ENCODE assay signal across 10 mouse cellular contexts in genomic region chr8:3705711-3706110, GRCm38 (mm10). TPM values are rescaled to one million over a fixed set of nuclear protein-coding genes. Genes with fewer than 3 reads are reported as not detected.
DNase-seq lines count a peak whose midpoint lies in the region; ATAC-seq and TF ChIP-seq lines count a peak whose summit lies in the region.
"Had no signal": no experiment of that assay in that cellular context is flagged by ENCODE, and none has a peak within 500 bp of the region (broad histone marks: within the 10 kb centered on the region; RNA-seq: fewer than 3 reads in every experiment).

No protein-coding gene starts in this region.

- TF ChIP-seq CTCF in hindbrain, postnatal 0 days (IDR thresholded peaks at IDR 0.05; ENCODE audit: low read depth), result peak; percentile 43
- no peak for TF ChIP-seq CTCF in thymus, adult 2 months (IDR thresholded peaks at IDR 0.05; ENCODE audit: borderline replicate concordance, control insufficient read depth, extremely low read depth, insufficient read depth, low read length, poor library complexity)
- TF ChIP-seq CTCF in stomach, postnatal 0 days (IDR thresholded peaks at IDR 0.05; ENCODE audit: low read depth), result peak; percentile 63

- no peak overlapping the region for H3K27ac ChIP-seq in hindbrain, postnatal 0 days
- H3K27ac ChIP-seq in hindbrain, embryonic 13.5 days, result no peak overlapping the region
- no peak overlapping the region for H3K27ac ChIP-seq in thymus, adult 2 months (ENCODE audit: control insufficient read depth, insufficient read depth, low read length)
- H3K27ac ChIP-seq in stomach, postnatal 0 days (replicated peaks), result no peak overlapping the region
- H3K27ac ChIP-seq: limb, embryonic 12.5 days had no signal

- ATAC-seq in hindbrain, postnatal 0 days, result no peak
- ATAC-seq in hindbrain, embryonic 13.5 days (ENCODE audit: low FRiP score), result no peak
- peak; percentile 55 for ATAC-seq in common myeloid progenitor, adult 5-6 weeks (replicated peaks; ENCODE audit: low read depth, poor library complexity, severe bottlenecking)
- no peak for ATAC-seq in stomach, postnatal 0 days (ENCODE audit: low FRiP score, low TSS enrichment)

- H3K4me3 ChIP-seq in hindbrain, postnatal 0 days (ENCODE audit: low read length), result no peak overlapping the region
- no peak overlapping the region for H3K4me3 ChIP-seq in hindbrain, embryonic 13.5 days
- H3K4me3 ChIP-seq in thymus, adult 2 months (ENCODE audit: control insufficient read depth, insufficient read depth, low read length), result no peak overlapping the region
- H3K4me3 ChIP-seq in stomach, postnatal 0 days (ENCODE audit: low read depth, low read length), result no peak overlapping the region
- H3K4me3 ChIP-seq: limb, embryonic 12.5 days had no signal

- H3K27me3 ChIP-seq in hindbrain, postnatal 0 days (ENCODE audit: insufficient read depth, low read length), result no peaks in the 10 kb centered on the region
- no peaks in the 10 kb centered on the region for H3K27me3 ChIP-seq in hindbrain, embryonic 13.5 days
- H3K27me3 ChIP-seq in thymus, adult 2 months (ENCODE audit: control insufficient read depth, insufficient read depth, low read length), result no peaks in the 10 kb centered on the region
- H3K27me3 ChIP-seq in stomach, postnatal 0 days (ENCODE audit: control insufficient read depth, insufficient read depth, low read length), result no peaks in the 10 kb centered on the region
- H3K27me3 ChIP-seq: limb, embryonic 12.5 days had no signal

- no peaks in the 10 kb centered on the region for H3K9me3 ChIP-seq in hindbrain, postnatal 0 days (ENCODE audit: low read length)
- no peaks in the 10 kb centered on the region for H3K9me3 ChIP-seq in hindbrain, embryonic 13.5 days
- no peaks in the 10 kb centered on the region for H3K9me3 ChIP-seq in stomach, postnatal 0 days (ENCODE audit: control insufficient read depth, low read length)
- H3K9me3 ChIP-seq: limb, embryonic 12.5 days had no signal

- TF ChIP-seq POLR2A in thymus, adult 2 months (IDR thresholded peaks at IDR 0.05; ENCODE audit: control insufficient read depth, extremely low read depth, insufficient read depth, low read length, poor library complexity), result no peak

- 71% methylated on average over 4 of the region's 4 CpGs for WGBS in hindbrain, postnatal 0 days
- 61% methylated on average over 4 of the region's 4 CpGs for WGBS in hindbrain, embryonic 13.5 days
- 65% methylated on average over 4 of the region's 4 CpGs for WGBS in thymus, adult 2 months
- WGBS in stomach, postnatal 0 days, result 58% methylated on average over 4 of the region's 4 CpGs

- no peak overlapping the region for H3K9ac ChIP-seq in hindbrain, postnatal 0 days (replicated peaks; ENCODE audit: low read length)
- no peak overlapping the region for H3K9ac ChIP-seq in hindbrain, embryonic 13.5 days
- no peak overlapping the region for H3K9ac ChIP-seq in stomach, postnatal 0 days (ENCODE audit: low read length)
- H3K9ac ChIP-seq: limb, embryonic 12.5 days had no signal

- H3K36me3 ChIP-seq in hindbrain, postnatal 0 days (ENCODE audit: insufficient read depth, low read length), result no peaks in the 10 kb centered on the region
- H3K36me3 ChIP-seq in hindbrain, embryonic 13.5 days, result no peaks in the 10 kb centered on the region
- H3K36me3 ChIP-seq in thymus, adult 2 months (ENCODE audit: control insufficient read depth, insufficient read depth, low read length), result no peaks in the 10 kb centered on the region
- no peaks in the 10 kb centered on the region for H3K36me3 ChIP-seq in stomach, postnatal 0 days (ENCODE audit: control insufficient read depth, insufficient read depth, low read length)
- H3K36me3 ChIP-seq: limb, embryonic 12.5 days had no signal

- DNase-seq in hindbrain, postnatal 0 days (ENCODE audit: low spot score), result no peak
- peak; percentile 25 for DNase-seq in thymus, adult 2 months
- DNase-seq in thymus, postnatal 25 days, result no peak
- peak; percentile 29 for DNase-seq in stomach, postnatal 0 days (ENCODE audit: low spot score)
- DNase-seq in heart, adult 9 months (ENCODE audit: low spot score in 2 of 2), result no peak
- DNase-seq: heart, postnatal 36 days had no signal

- TF ChIP-seq EP300 in stomach, postnatal 0 days (optimal IDR thresholded peaks at IDR 0.05), result no peak

- H3K4me2 ChIP-seq in hindbrain, postnatal 0 days (ENCODE audit: low read depth, low read length), result no peak overlapping the region
- no peak overlapping the region for H3K4me2 ChIP-seq in hindbrain, embryonic 13.5 days
- H3K4me2 ChIP-seq in stomach, postnatal 0 days (replicated peaks; ENCODE audit: low read depth), result no peak overlapping the region
- H3K4me2 ChIP-seq: limb, embryonic 12.5 days had no signal

- H3K4me1 ChIP-seq in hindbrain, postnatal 0 days (ENCODE audit: insufficient read depth, low read length), result no peaks in the 10 kb centered on the region
- no peaks in the 10 kb centered on the region for H3K4me1 ChIP-seq in hindbrain, embryonic 13.5 days (replicated peaks)
- peaks cover 6% of the 10 kb centered on the region; the same call in 1 of the 2 replicates for H3K4me1 ChIP-seq in thymus, adult 2 months (replicated peaks; ENCODE audit: control insufficient read depth, insufficient read depth, low read length)
- H3K4me1 ChIP-seq in stomach, postnatal 0 days (replicated peaks; ENCODE audit: control insufficient read depth, insufficient read depth), result no peaks in the 10 kb centered on the region
- H3K4me1 ChIP-seq: limb, embryonic 12.5 days had no signal

RNA-seq across cellular contexts. Expression of gene Fcer2a, which starts 11.7 kb away (rescaled TPM):
- not detected in 2 replicates for total RNA-seq in hindbrain, postnatal 0 days (2014; rRNA removed)
- 0.41 and 0.44 TPM in 2 replicates for polyA plus RNA-seq in hindbrain, postnatal 0 days (2015; fragmentation: Nextera tagmentation; extraction: Ambion mirVana)
- polyA plus RNA-seq in hindbrain, embryonic 13.5 days (2015; fragmentation: Nextera tagmentation; extraction: Ambion mirVana), result 0.36 and 0.51 TPM in 2 replicates
- polyA plus RNA-seq in thymus, adult 2 months (2012; rRNA removed), result 5.8 and 8.0 TPM in 2 replicates
- total RNA-seq in common myeloid progenitor, adult 5-6 weeks (2017), result not detected in 2 replicates
- polyA plus RNA-seq in stomach, postnatal 0 days (2015; fragmentation: Nextera tagmentation; extraction: Ambion mirVana), result 0.44 and 0.47 TPM in 2 replicates
- polyA plus RNA-seq: limb, embryonic 12.5 days; stomach, embryonic 14.5 days had no signal

RNA-seq across cellular contexts. Expression of gene Clec4g, which starts 14.7 kb away (rescaled TPM):
- total RNA-seq in hindbrain, postnatal 0 days (2014; rRNA removed), result not detected in 2 replicates
- not detected in 2 replicates for polyA plus RNA-seq in hindbrain, postnatal 0 days (2015; fragmentation: Nextera tagmentation; extraction: Ambion mirVana)
- polyA plus RNA-seq in hindbrain, embryonic 13.5 days (2015; fragmentation: Nextera tagmentation; extraction: Ambion mirVana), result not detected in 2 replicates
- 0.09 TPM in 1 of 2 replicates, not detected in the other for polyA plus RNA-seq in thymus, adult 2 months (2012; rRNA removed)
- not detected in 2 replicates for total RNA-seq in common myeloid progenitor, adult 5-6 weeks (2017)
- polyA plus RNA-seq in stomach, postnatal 0 days (2015; fragmentation: Nextera tagmentation; extraction: Ambion mirVana), result 0.10 and 0.21 TPM in 2 replicates
- polyA plus RNA-seq: limb, embryonic 12.5 days; stomach, embryonic 14.5 days had no signal

RNA-seq across cellular contexts. Expression of gene Trappc5, which starts 29.6 kb away (rescaled TPM):
- total RNA-seq in hindbrain, postnatal 0 days (2014; rRNA removed), result 53.3 and 64.8 TPM in 2 replicates
- 53.9 and 55.8 TPM in 2 replicates for polyA plus RNA-seq in hindbrain, postnatal 0 days (2015; fragmentation: Nextera tagmentation; extraction: Ambion mirVana)
- polyA plus RNA-seq in hindbrain, embryonic 13.5 days (2015; fragmentation: Nextera tagmentation; extraction: Ambion mirVana), result 53.4 and 57.9 TPM in 2 replicates
- 42.3 and 46.4 TPM in 2 replicates for polyA plus RNA-seq in thymus, adult 2 months (2012; rRNA removed)
- total RNA-seq in common myeloid progenitor, adult 5-6 weeks (2017), result 34.9 and 42.9 TPM in 2 replicates
- polyA plus RNA-seq in stomach, postnatal 0 days (2015; fragmentation: Nextera tagmentation; extraction: Ambion mirVana), result 26.6 and 27.9 TPM in 2 replicates

RNA-seq across cellular contexts. Expression of gene Fcor, which starts 33.5 kb away (rescaled TPM):
- total RNA-seq in hindbrain, postnatal 0 days (2014; rRNA removed), result 21.2 TPM in 1 of 2 replicates, not detected in the other
- polyA plus RNA-seq in hindbrain, postnatal 0 days (2015; fragmentation: Nextera tagmentation; extraction: Ambion mirVana), result 27.0 and 27.5 TPM in 2 replicates
- 14.6 and 16.8 TPM in 2 replicates for polyA plus RNA-seq in hindbrain, embryonic 13.5 days (2015; fragmentation: Nextera tagmentation; extraction: Ambion mirVana)
- 9.8 and 14.0 TPM in 2 replicates for polyA plus RNA-seq in thymus, adult 2 months (2012; rRNA removed)
- total RNA-seq in common myeloid progenitor, adult 5-6 weeks (2017), result 0.87 and 1.4 TPM in 2 replicates
- 3.4 and 5.3 TPM in 2 replicates for polyA plus RNA-seq in stomach, postnatal 0 days (2015; fragmentation: Nextera tagmentation; extraction: Ambion mirVana)

RNA-seq across cellular contexts. Expression of gene Mcemp1, which starts 40.2 kb away (rescaled TPM):
- total RNA-seq in hindbrain, postnatal 0 days (2014; rRNA removed), result not detected in 2 replicates
- 0.09 and 0.23 TPM in 2 replicates for polyA plus RNA-seq in hindbrain, postnatal 0 days (2015; fragmentation: Nextera tagmentation; extraction: Ambion mirVana)
- polyA plus RNA-seq in hindbrain, embryonic 13.5 days (2015; fragmentation: Nextera tagmentation; extraction: Ambion mirVana), result 0.10 TPM in 1 of 2 replicates, not detected in the other
- 1.2 and 2.1 TPM in 2 replicates for polyA plus RNA-seq in thymus, adult 2 months (2012; rRNA removed)
- total RNA-seq in common myeloid progenitor, adult 5-6 weeks (2017), result 0.27 and 0.68 TPM in 2 replicates
- 0.11 and 0.15 TPM in 2 replicates for polyA plus RNA-seq in stomach, postnatal 0 days (2015; fragmentation: Nextera tagmentation; extraction: Ambion mirVana)
- polyA plus RNA-seq: limb, embryonic 12.5 days had no signal

Comparison
In these comparisons a context has a peak if more than half of its experiments do, and no peak if none do; other contexts are left out.
1. DNase-seq: peak in thymus, adult 2 months (single experiment) and stomach, postnatal 0 days (single experiment); none in hindbrain, postnatal 0 days (single experiment), thymus, postnatal 25 days (single experiment) and heart, adult 9 months (0 of 2).